Mouse (Mus musculus) MN1 (cell line): ENCODE measurements around the gene Nav2.
A peak's percentile ranks its signal among the peaks of the same experiment; 100 is the strongest.

ENCODE experiments used
- DNase-seq: peaks from one replicate; pipeline ENCODE4 v3.0.0-alpha.2; 2016; ENCODE audit warnings: low spot score

Gene Nav2

DNA sequence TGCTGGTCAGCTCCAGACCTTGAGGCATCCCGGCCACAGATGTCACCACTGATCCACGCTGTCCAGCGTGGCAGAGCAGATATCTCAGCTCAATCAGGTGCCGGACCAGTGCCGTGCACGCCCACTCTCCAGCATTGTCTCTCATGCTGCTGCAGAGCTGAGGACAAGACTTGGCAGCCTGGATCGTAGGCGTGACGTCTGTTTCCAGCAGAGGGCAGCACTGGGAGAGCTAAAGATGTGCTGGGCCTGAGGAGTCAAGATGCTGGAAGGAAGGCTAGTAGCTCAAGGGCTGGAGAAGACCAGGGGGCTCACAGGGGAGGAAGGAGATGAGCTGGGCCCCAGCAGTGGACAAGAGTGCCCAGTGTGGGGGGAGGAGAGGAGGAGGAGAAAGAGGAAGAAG is 341.5 kb downstream of the Nav2 start:
- no peak for DNase-seq

DNA sequence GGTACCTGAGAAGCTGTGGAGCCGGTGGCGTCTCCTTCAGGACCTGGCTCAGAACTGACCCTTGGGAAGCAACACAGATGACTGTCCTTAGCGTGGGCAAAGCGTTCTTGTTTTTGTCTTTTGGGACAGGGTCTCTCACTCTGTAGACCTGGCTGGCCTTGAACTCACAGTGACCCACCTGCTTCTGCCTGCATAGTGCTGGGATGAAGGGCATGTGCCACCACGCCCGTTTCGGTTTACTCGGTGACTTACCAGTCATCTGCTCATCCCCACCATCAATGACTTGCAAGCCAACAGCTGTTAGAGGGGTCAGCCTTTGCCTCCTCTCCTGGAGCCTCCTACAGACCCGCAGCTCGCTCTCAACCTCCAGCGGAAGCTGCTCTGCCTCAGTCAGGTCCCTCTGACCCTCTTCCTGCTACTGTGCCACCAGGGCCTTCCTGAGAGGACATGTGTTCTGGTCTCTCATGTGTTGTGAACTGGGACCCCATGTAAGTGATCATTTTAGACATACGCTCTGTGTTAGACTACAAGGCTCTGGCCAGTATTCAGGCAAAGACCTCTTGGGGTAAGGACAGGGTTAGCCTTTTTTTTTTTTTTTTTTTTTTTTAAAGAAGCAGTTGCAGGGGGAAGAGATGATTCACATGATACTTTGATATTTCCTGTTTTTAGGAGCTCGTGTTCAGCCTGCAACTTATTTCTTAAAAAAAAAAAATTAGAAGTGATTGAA is 342.2 kb downstream of the Nav2 start:
- DNase-seq = no peak

DNA sequence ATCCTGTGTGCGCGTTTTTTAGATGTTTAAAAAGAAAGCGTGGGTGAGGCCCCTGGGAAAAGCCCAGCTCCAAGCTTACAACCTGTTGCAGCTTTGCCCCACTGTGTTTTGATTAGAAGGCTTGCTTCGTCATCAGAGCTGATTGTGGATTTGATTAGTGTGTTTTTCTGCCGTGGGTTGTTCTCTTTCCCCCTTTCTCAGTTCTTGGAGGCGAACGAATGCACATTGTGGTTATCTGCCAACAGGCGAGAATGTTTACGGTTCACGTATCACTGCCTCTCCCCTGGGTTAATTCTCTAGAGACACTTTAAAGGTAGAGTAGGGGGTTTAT is 342.8 kb downstream of the Nav2 start:
- no peak for DNase-seq

DNA sequence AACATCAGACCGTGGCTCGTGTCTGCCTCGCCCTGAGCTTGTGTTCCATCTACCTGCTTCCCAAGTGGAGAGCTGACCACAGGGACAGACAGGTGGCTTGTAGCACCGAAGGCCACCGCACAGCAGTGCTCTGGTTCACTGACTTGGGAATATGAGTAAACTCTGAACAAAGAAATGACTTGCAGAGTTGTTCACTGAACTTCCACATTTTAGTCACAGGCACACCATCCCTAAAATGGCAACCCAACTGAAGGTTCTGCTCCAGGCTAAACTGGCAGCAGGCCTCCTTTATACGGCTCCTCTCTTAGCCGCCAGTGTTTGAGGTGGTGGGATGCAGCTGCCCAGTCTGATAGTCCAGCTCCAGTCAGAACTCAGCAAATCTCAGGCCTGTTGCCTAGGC is 343.9 kb downstream of the Nav2 start:
- no peak for DNase-seq

DNA sequence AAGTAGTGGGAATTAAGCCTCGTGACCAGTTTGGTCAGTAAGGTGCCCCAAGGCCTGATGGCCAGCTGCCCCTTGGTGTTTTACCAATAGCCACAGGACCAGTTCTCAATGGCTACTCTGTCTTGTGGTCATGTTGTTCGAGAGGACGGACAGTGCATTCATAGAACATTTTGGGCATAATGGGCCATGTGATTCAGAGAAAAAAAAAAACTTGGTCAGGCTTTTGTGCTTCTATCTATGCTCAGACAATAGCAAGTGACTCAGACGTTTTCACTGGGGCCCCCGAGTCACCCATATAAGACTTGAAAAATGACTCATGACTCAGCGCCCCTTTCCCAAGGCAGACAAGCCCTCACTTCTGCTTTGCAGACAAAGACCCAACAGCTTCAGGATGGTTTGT is 344.4 kb downstream of the Nav2 start:
- no peak for DNase-seq

DNA sequence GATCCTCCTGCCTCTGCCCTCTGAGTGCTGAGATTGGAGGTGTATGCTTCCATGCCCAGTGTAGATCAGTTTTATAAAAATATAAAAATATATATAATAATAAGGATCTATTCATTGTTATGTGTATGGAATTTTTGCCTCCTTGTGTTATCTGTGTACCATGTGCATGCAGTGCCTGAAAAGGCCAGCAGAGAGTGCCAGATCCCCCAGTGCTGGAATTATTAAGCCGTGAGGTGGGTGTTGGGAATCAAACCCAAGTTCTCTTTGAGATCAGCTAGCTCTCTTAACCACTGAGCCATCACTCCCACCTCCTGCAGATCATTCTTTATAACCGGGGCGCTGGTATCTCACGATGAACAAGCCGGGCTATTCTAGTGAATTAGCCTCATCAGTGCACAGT is 346.5 kb downstream of the Nav2 start:
- DNase-seq = no peak

DNA sequence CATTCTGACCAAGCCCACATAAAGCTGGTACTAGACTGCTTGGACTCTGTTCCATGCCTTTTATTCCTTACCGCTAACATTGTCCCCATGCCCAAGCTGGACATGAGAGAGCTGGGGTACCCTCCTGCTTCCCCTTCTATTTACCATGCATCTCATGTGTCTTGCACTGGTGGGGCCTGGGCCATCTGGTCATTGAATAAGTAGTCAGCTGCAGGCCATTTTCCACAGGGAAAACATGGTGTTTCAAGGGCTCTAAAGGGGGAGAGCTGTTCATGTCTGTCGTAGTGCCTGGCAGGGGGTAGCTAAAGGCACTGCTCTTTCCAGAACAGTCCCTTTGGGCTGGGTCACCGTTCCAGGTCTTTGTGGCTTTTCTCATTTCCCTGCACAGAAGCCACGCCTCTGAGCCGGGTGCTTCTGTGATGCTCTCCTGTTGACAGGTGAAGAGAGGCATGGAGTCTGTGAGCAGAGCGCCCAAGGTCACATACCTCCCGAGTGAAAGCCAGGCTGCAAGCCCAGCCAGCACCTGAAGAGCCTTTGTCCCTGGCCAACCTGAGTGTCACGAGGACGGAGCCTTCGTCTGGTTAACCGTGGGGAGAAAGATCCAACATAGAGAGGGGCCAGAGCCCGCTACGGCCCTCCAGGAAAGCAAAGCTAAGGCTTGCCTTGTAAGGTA is 348.9 kb downstream of the Nav2 start:
- no peak for DNase-seq

DNA sequence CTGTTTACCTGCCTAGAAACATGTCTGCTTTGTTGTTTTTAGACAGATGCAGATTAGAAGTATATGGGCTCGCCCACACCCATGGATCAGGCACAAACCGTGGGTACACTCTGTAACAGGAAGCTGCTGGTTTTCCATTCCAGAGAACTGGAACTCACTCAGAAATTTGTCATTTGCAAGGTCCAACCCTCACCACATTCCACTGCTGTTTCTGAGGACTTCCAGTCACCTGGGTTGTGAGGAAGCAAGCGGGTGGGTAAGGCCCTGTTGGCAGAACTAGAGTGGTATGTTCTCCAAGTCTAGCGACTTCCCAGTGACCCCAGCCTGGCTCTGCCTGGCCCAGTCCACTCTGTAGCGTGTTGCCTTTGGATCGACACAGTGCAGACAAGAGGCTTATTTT is 349.6 kb downstream of the Nav2 start:
- DNase-seq = no peak

DNA sequence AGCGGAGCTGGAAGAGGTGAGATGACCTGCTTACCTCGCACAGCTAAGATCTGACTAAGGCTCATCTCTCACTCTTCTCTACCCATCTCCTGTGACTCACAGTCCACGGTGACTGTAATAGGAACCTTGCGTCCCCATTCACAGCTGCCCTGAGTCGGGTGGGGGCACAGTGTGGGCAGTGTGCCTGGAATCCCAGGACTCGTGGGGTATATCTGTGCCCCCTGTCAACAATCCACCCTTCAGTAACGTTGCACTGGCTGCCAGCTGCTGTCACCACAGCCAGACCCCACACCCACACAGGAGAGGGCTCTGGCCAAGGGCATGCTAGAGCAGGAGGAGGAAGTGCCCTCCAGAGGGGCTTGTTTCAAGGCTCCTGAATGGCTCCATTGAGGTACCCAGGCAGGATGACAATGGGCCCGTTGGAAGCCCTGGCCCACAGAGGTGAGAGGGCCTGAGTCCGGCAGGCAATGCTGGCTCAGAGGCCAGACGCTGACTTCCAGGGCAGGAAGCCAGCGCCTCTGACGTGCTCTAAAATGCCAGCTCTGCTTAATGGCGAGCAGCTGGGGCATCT is 353.5 kb downstream of the Nav2 start:
- no peak for DNase-seq

DNA sequence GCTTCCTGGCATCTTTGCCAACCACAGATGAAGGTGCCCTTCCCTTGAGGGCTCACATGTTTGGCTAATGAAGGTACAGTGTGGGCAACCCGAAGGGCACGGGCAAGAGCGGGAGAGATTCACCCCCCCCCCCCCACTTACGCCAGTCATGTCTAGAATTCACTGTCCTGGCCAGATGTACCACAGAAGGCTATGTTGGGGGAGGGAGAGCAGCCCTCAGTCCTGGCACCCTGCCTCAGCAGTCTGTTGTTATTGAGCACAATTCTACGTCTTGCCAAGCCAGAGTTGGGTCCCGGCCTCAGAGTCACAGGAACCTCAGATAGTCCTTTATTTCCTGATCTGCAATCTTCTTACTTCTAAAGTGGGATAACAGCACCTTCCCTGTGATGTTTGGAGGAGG is 357.9 kb downstream of the Nav2 start:
- no peak for DNase-seq

DNA sequence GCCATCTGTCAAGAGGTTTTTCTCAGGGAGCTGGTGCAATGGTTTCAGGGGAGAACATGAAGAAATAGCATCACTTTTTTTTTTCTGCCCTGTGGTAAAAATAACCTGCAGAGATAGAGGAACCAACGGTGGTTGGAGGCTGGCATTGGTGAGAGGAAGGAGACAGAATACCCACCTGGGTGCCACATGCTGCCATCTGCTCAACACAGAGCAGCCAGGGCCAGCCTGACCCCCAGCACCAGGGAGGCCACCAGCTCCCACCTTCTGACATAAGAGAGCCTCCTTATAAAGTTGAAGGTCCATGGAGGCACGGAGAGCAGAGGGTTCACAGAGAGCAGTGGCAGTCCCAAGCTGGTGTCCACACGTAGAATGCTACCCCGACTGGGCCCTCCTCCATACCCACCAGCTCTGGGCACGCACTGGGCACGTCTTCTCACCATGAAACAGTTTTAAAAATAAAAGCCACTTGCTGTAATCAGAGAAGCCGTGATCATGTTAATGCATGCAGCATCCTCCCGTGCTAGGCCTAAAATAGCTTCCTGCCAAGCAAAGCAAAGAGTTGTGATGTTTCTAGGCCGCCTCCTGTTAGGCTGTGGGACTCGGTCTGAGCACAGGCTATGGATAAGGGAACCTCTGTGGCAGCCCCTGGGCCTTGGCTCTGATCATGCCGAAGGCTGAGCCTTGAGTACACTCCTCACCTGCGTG is 359.3 kb downstream of the Nav2 start:
- DNase-seq = no peak

DNA sequence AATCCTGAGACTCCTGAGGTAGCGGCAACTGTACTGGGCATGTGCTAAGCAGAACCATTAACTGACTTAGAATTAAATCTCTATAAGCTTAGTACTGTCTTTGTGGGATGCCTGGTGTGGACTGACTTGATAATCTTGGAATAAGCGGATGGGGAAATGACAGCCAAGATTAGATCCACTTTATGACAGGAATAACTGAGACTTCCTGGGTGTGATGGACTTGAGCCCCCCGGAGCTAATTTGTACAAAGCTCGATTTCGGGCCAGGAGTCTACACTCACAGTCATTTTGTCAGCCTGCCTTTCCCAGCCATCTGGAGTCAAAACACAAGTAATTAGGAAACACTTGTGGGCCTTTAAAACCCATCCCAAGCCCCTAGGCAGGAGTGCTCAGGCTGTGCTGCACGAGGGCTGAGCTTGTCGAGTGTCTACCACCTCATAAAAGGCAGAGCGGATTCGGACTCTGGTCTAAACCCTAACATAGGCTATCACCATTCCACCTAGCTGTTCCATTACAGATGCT is 359.9 kb downstream of the Nav2 start:
- no peak for DNase-seq

DNA sequence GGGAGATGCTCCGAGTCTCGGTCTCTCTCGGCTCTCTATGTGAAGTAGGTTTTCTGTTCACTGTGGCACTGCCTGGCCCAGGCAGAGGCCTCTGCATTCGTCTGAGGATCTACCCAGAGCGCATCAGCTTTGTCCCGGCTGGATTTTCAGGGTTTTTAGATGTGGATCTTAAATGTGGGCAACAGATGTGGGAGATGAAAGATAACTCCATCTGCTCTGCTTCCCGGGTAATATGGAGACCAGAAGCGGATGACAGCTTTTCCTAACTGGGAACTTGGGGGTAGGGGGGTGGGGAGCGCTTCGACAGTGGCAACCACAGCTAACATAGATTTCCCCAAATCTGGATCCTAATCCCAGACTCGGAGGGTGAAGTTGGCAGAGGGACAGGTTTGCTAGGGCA is 362.3 kb downstream of the Nav2 start:
- no peak for DNase-seq

DNA sequence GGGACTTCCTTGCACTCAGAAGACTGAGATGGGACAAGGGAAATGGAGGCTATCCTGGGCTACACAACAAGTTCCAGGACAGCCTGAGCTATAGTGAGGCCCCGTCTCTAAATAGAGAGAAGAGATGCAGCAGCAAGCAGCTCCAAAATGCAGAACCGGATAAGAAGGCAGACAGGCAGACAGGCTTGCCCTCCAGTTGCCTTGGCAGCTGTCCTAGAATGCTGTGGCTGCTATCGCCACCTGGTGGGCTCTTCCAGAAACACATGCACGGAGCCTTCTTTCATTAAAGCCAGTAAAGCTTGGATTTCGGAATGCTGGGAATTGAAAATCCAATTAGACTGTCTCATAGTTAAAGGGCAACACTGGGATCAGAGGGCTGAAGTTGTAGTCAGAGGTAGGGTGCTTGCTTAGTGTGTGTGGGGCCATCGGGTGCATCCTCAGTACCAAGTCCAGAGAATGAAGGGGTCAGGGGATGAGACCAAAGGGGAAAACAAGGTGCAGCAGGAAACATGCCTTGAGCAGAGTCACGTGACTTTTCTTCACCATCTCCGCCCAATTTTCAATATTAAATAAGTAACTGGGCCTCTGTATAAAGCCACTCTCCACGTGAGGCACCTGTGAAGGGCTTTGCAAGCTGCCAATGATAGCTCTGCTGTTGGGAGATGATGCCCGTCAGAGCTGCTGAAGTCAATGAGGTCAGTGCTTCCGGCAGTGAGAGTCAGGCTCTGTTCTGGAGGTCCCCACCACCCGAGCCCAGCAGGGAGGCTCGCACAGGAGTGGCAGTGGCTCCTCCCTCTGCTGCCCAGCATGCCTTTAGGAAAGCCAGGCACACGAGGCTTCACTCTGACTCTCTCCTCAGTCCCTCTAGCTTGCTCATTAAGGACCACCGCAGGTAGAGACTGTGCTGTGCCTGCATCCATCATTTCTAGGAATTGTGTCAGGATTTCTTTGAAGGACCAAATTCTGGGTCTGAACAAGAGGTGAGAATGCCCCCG is 364.2 kb downstream of the Nav2 start:
- peak; percentile 43 for DNase-seq

DNA sequence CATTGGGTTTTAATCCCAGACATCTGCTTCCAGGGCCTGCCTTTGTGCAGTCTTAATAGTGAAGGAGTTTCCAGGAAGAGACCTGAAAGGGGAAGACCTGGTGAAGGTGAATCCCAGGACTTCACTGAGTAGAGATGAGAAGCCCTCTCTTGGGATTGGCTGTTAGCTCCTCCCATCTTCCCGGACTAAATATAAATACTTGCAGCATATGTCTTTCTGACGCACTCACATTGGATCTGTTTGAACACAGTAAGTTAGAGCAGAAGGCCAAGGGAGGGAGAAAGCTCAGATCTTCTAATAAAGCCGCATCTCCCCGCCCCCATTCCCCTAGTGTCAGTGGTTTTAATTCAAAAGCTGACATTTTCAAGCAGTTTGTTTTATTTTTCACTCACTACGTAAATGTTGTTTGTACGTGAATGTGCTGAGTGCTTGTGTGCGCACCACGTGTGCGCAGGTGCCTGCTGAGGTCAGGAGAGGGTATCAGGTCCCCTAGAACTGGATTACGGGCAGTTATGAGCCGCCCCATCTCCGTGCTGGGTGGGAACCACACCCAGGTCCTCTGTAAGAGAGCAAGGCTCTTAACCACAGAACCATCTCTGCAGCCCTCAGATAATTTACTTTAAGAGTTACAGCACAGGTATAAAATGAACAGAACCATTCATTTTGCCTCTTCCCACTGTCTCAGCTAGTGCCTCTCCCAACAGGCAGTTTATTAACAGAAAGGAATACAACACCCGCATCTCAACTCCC is 365.6 kb downstream of the Nav2 start:
- DNase-seq = no peak

DNA sequence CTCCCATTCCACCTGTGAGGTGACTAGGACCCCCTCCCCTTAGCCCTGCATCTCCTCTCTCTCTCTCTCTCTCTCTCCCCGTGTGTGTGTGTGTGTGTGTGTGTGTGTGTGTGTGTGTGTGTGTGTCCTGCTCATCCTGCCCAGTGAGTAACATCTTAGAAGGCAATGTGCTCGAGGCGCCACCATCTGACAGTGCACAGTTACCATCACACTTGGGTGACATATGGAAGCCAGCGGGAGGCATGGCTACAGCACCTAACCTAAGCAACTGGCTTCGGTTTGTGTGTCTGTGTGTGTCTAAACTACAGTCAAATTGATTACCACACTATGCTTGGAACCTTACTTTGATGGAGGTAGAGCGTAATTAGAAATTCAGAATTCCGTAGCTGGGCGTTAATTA is 366.2 kb downstream of the Nav2 start:
- DNase-seq = no peak

DNA sequence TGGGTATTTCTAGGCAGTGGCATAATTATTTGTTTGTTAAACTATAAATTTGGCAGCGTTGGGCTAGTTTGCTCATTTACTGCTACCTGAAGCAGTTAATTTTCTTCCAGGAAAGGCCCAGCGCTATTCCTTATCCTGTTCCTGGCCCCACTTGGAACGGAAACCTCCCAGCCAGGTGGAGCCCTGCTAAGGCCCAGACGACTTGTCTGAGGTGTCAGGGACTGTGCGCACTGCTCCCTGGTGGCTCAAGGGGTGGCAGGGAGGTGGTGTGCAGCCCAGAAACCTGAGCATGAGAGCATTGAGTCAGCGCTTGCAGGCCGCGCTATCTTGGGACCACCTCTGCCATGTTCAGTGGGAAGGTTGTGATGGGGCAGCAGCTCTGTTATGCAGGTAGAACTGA is 367.6 kb downstream of the Nav2 start:
- DNase-seq = no peak

DNA sequence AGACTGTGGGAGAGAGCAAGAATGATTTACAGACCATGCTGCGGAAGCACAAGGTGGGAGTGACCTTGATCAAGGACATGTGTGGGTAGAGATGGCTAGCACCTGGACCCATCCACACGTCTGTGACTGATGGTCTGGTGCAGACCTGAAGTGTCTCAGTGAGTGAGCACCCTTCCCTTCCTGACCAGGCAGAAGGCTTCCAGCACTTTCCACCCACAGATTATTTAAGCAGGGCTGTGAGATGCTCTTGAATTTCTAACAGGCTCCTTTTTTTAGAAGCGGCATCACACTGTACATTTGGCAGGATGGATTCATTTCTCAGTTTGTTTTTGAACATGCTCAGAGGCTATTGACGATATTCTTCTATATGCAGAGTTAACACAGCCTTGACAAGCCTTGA is 369.2 kb downstream of the Nav2 start:
- no peak for DNase-seq

DNA sequence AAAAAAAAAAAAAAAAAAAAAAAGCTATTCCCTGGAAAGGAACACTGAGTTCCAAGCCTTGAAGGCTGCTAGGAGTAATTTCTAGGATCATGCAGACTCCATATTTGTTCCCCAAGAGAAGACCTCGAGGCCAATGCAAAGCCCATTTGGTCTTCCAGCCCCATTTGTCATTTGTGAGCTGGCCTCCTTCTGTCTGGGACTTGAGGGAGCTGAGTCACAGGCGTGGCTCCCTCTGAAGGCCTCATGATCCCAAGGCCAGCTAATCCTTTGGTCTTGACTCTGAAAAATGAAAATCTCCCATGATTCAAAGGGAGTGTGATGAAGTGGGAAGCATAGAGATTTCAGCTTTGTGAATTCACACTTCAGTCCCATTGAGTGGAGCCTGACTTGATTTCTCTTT is 370.0 kb downstream of the Nav2 start:
- no peak for DNase-seq

DNA sequence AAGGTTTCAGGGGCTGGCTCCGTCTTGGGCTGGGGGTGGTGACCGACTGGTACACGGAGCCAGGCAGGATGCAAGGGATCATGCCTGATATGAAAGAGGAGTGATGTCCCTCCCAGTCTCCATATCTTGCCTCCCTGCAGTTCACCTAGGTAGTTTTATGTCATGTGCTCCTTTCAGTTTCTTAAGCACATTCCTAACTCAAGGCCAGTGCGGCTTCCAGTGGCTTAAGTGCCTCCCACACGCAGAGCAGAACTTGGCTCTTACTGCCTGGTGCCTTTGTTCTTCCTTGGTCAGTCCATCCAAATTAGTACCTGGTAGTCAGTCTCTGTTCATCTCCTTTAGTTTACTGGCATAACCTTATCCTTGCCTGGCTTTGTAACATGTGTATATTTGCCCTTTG is 371.9 kb downstream of the Nav2 start:
- DNase-seq = no peak

DNA sequence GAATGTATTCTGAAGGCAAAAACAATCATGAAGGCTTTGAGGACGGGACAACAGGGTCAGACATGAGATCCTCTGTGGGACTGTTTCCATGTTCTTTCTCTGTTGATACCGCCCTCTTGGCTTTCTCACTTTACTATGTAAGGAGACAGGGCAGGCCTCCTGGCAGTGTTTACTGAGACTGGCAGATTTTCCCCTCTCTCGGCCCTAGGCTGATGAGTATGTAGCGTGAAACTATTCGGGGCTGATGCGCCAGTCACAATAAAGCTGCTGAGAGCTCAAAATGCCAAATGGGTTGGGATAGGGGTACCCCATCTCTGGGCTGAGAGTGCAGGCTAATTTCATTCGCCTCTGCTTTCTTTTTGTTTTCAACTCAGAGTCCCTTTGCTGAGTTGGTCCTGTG is 373.9 kb downstream of the Nav2 start:
- DNase-seq = no peak
